Mouse (Mus musculus) heart, embryonic 10.5 days (tissue): ENCODE data around the gene Anxa11. TPM values are rescaled to one million over a fixed set of nuclear protein-coding genes. Genes with fewer than 3 reads are reported as not detected.
"Not testable (repeated sequence)": the region's sequence is repeated elsewhere in the genome, so short reads cannot be mapped to it uniquely, and the experiment has no call there.

Experiments
- DNase-seq: peaks from one replicate; pipeline ENCODE4 v3.0.0-alpha.2; 2017; ENCODE audit warnings: low spot score
- H3K27ac ChIP-seq: fragments of 300-500 bp; sonication (generic); 2 replicates; pipeline ENCODE4 v1.5.1; 2016; ENCODE audit warnings: mild to moderate bottlenecking
- H3K27me3 ChIP-seq: fragments of 300-500 bp; sonication (generic); 2 replicates; pipeline ENCODE4 v1.6.1; 2016; ENCODE audit warnings: mild to moderate bottlenecking; ENCODE audit not compliant: poor library complexity, insufficient read depth, severe bottlenecking
- H3K36me3 ChIP-seq: fragments of 300-500 bp; sonication (generic); 2 replicates; pipeline ENCODE4 v1.6.1; 2016; ENCODE audit warnings: mild to moderate bottlenecking, moderate library complexity
- H3K4me1 ChIP-seq: fragments of 300-500 bp; sonication (generic); 2 replicates; pipeline ENCODE4 v1.6.1; 2016; ENCODE audit warnings: mild to moderate bottlenecking
- H3K4me3 ChIP-seq: fragments of 300-500 bp; sonication (generic); 2 replicates; pipeline ENCODE4 v1.5.1; 2016; ENCODE audit warnings: mild to moderate bottlenecking, moderate library complexity
- H3K9me3 ChIP-seq: fragments of 300-500 bp; sonication (generic); 2 replicates; pipeline ENCODE4 v1.6.1; 2016; ENCODE audit warnings: mild to moderate bottlenecking, moderate library complexity
- WGBS: fragments of 180-500 bp; shearing (Covaris S2); methylation state at CpG from one replicate; pipeline ENCODE4 v1.1.7; 2016; 5-methylcytosine and 5-hydroxymethylcytosine counted together
- polyA plus RNA-seq: library from polyadenylated mRNA; unstranded; fragments of >200 nt; fragmentation: Nextera tagmentation; extraction: Ambion mirVana; gene quantifications from 2 replicates; pipeline ENCODE4 v1.2.1, GENCODE M21; 2016

Anxa11 gene
- 10.9 and 17.7 TPM in 2 replicates for polyA plus RNA-seq

DNA sequence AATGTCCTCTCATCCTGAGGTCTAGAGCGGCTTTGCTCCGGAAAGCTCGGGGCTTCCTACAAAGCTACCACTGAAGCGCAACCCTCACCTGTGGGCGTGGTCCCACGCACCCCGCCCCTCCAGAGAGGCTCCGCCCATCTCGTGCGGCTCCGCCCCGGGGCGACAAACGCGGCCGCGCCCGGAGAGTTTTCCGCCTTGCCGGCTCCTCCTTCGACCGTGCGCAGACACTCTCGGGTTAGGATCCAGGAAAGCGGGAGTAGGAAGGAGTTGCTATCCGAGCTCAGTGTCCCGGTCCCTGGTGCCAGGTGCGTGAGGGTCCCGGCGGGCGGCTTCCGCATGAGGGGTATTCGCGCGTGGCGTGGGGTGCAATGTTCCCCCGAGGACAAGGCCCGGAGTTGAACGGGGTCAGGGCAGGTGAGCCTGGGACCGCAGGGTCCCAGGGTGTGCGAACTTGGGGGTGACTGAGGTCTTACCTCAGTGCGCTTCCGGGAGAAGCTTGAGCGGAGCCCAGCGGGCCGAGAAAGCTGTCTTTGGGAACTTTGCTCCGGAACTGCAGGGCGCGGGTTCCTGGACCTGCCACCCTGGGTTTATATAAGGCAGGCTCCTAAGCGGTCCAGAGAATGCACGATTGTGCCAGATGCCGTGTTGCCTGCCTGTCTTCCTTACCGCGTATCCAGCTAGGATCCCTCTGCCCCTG is at the start of gene Anxa11:
Gene Anxa11, plus strand, starts transcription at position 166 of the 697 bp plus-strand sequence.
- Histone ChIP-seq H3K9me3 (no peaks in the 10 kb centered on the region), H3K4me1 (peaks cover 23% of the 10 kb centered on the region), H3K36me3 (no peaks in the 10 kb centered on the region), H3K27ac (peak within 1 kb of the TSS; percentile 85), H3K4me3 (peak within 1 kb of the TSS; percentile 76), H3K27me3 (peaks cover 34% of the 10 kb centered on the region)
- peak; percentile 88 for DNase-seq
- under 1% methylated on average over 54 of the region's 54 CpGs for WGBS

DNA sequence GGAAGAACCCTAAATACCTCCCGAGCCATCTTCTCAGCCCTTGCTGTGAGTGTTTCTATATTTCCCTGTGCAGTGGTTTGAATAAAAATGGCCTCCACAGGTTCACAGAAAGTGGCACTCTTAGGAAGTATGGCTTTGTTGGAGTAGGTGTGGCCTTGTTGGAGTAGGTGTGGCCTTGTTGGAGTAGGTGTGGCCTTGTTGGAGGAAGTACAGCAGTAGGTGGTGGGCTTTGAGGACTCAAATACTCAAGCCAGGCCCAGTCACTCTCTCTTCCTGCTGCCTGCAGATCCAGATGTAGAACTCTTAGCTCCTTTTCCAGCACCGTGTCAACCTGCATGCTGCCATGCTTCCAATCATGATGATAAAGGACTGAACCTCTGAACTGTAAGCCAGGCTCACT is 47.6 kb upstream of the Anxa11 start:
- Histone ChIP-seq H3K4me3 (no peak overlapping the region), H3K27me3 (peaks cover 4% of the 10 kb centered on the region; the same call in 1 of the 2 replicates), H3K4me1 (peaks cover 14% of the 10 kb centered on the region), H3K36me3 (0 out of 2 replicates have a peak, but pooled peaks cover 3% of the 10 kb centered on the region), H3K9me3 (no peaks in the 10 kb centered on the region), H3K27ac (no peak overlapping the region)
- no peak for DNase-seq
- 81% methylated on average over 2 of the region's 2 CpGs for WGBS

DNA sequence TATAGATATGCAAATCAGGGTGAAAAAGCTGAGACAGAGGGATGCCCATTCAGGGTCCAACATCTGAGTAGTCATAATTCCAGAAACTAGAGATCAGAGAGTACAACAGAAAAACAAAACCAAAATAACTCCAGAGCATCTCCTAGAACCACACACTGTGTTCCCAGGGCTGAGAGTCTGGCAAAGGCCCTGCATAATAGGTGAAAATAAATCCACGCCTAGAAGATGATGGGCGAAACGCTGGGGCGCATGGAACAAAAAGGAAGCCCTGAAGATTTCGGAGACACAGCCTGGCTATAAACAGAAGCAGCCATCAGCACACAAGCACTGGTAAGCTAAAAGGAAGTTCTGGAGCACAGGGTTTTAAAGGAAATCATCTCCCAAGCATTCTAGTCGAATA is 46.9 kb upstream of the Anxa11 start:
- peaks cover 17% of the 10 kb centered on the region for H3K4me1 ChIP-seq
- 75% methylated on average over 6 of the region's 6 CpGs for WGBS
- H3K9me3 ChIP-seq: no peaks in the 10 kb centered on the region
- DNase-seq: no peak
- H3K27ac ChIP-seq: peak overlapping the region; percentile 29; the same call in 1 of the 2 replicates
- 0 out of 2 replicates have a peak, but pooled peaks cover 3% of the 10 kb centered on the region for H3K36me3 ChIP-seq
- no peak overlapping the region for H3K4me3 ChIP-seq
- peaks cover 8% of the 10 kb centered on the region; the same call in 1 of the 2 replicates for H3K27me3 ChIP-seq

DNA sequence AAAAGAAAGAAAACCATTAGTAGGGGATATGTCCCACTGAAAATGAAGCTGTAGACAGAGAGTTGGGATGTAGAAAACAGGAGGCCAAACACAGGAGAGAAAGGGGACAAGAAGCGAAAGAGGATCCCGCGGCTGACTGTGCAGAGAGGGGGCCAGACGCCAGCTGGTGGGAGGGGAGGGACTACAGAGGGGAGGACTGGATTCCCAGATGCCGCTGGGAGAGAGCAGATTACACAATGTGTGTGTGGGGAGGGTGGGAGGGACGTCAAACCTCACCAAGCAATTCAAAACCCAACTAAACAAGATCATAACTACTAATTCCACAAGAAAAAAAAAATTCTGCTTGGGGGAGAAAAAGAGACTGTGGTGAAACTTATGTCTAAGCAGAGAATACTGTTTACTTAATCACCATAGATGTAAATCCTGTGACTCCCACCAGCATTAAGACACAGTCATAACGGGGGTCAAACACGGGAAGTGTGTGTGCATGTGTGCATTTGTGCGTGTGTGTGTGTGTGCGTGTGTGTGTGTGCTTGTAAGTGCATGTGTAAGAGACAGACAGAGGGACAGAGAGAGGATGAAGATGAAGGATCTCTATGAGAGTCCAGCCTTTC is 46.3 kb upstream of the Anxa11 start:
- Histone ChIP-seq H3K27me3 (peaks cover 8% of the 10 kb centered on the region; the same call in 1 of the 2 replicates), H3K4me3 (no peak overlapping the region), H3K27ac (no peak overlapping the region), H3K36me3 (0 out of 2 replicates have a peak, but pooled peaks cover 3% of the 10 kb centered on the region), H3K4me1 (peaks cover 20% of the 10 kb centered on the region), H3K9me3 (no peaks in the 10 kb centered on the region)
- WGBS: 29% methylated on average over 10 of the region's 10 CpGs
- DNase-seq: no peak

DNA sequence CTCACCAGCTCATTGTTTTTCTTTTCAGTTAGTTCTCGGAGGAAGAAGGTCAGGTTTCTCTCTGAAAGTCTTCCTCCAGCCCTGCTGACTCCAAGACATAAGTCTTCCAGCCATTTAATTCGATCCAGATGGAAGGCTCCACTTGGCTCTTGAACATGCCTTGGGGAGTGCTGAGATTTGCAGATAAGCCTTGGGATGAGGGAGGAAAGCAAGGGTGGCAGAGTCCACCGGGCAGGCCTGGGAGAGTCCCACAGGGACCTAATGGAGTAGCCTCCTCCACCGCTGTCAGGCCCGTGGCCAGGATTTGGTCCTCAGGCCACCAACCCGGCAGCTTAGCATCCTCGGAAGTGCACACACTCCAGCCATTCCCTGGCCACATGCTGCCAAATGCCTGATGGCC is 45.3 kb upstream of the Anxa11 start:
- WGBS: 70% methylated on average over 7 of the region's 7 CpGs
- no peak for DNase-seq
- no peak overlapping the region for H3K27ac ChIP-seq
- peaks cover 20% of the 10 kb centered on the region for H3K4me1 ChIP-seq
- no peak overlapping the region for H3K4me3 ChIP-seq
- H3K27me3 ChIP-seq: peaks cover 8% of the 10 kb centered on the region; the same call in 1 of the 2 replicates
- 0 out of 2 replicates have a peak, but pooled peaks cover 3% of the 10 kb centered on the region for H3K36me3 ChIP-seq
- H3K9me3 ChIP-seq: no peaks in the 10 kb centered on the region

DNA sequence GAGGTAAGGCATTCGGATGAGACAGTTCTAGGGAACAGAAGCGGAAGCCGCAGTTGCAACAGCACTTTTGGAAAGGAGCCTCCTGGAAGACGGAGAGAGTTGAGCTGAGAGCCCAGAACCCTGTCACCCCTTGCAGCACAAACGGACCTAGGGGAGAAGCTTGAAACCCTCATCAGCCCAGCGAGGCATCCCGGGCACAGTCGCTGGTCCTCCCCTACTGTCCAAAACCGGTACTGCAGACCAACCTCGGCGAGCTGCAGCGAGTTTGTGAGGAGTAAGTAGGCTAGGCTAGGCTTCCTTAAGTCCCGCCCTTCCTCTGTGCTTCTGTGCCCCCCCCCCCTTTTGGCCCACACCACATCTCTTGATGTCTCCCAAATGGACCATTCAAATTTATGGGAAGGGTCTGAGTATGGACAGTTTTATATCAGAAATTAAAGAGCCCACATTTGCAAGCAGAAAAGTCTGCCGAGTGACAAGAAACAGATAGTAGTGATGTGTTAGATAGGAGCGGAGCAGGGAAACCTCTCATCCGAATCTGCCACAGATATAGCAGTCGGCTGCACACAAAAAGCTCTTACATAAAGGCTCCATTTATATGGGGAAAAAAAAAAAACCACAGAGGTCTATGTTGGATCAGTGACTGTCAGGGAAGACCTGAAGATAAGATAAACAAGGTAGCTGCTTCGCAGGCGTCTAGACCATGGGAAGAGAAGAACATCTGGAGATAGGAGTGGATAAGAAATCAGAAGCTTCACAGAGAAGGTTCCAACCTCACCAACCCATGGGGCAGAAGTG is 41.6 kb upstream of the Anxa11 start:
- peak; percentile 92 for DNase-seq
- no peaks in the 10 kb centered on the region for H3K36me3 ChIP-seq
- H3K4me3 ChIP-seq: no peak overlapping the region
- peaks cover 8% of the 10 kb centered on the region; the same call in 1 of the 2 replicates for H3K27me3 ChIP-seq
- no peaks in the 10 kb centered on the region for H3K9me3 ChIP-seq
- H3K4me1 ChIP-seq: peaks cover 27% of the 10 kb centered on the region
- no peak overlapping the region for H3K27ac ChIP-seq
- WGBS: 11% methylated on average over 19 of the region's 19 CpGs

DNA sequence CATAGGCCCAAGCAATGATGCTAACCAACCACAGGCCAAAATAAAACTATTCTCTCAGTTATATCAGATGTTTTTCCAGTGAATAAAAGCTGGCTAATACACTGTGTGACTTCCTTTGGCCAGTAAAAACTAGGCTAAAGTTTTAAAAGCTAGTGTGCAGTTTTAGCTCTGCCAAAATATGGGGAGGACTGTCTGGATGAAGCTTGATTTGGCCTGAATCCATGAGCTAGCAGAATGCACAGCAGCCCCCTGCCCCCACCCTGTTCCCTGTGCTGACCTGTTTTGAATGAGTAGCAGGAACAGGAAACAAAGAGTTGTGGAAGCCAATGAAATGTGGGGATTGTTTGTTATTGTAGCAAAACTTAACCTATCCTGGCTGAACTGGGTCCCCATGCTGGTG is 39.4 kb upstream of the Anxa11 start:
- Histone ChIP-seq H3K9me3 (no peaks in the 10 kb centered on the region), H3K4me1 (peaks cover 21% of the 10 kb centered on the region), H3K27me3 (peaks cover 8% of the 10 kb centered on the region; the same call in 1 of the 2 replicates), H3K4me3 (no peak overlapping the region), H3K27ac (no peak overlapping the region), H3K36me3 (no peaks in the 10 kb centered on the region)
- DNase-seq: no peak

DNA sequence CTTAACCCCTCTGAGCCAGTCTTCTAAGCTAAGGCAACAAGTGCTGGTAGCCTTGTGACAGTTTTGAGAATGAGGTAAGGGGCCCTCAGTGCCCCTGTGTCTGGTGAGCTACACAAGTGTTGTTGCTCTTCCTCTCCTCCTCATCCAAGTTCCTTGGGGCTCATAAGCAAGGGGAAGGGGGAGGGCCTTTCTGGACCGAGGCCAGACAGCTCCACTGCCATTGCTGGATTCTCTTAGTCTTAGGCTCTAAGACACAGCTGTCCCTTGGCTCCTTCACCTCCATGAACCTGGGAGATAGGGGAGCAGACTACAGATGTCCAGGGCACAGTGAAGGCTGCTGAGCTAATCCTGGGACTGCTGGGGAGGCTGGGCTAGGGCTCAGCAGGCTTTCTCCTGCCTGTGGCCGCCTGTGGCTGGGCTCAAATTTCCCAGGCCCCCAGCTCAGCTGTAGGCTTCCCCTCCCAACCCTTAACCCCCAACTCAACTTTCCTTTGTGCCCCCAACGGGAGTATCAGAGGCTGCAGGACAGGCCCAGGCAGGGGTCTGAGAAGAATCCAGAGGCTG is 38.6 kb upstream of the Anxa11 start:
- no peaks in the 10 kb centered on the region for H3K9me3 ChIP-seq
- WGBS: 44% methylated on average over 3 of the region's 3 CpGs
- 0 out of 2 replicates have a peak overlapping the region, but pooled peaks have one; percentile 19 for H3K27ac ChIP-seq
- peaks cover 8% of the 10 kb centered on the region; the same call in 1 of the 2 replicates for H3K27me3 ChIP-seq
- H3K4me3 ChIP-seq: no peak overlapping the region
- H3K4me1 ChIP-seq: peaks cover 21% of the 10 kb centered on the region
- no peak for DNase-seq
- no peaks in the 10 kb centered on the region for H3K36me3 ChIP-seq

DNA sequence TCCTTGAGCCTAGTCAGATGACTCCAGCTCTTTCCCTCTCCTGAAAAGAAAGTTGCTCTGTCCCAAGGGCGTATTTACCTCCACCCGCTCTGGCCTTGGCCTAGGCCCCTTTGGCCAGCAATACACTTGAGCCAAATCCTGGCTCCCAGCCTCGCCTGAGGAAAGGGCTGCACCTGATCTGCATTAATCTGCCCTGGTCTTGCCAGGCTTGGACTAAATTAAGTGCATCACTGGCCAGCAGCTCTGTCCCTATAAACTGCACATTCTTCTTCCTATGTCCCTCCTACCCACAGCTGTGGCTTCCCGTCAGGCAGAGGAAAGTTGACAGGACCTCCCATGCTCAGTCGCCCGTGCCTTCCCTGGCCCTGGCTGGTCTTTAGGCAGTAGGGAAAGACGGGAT is 36.1 kb upstream of the Anxa11 start:
- no peaks in the 10 kb centered on the region for H3K27me3 ChIP-seq
- DNase-seq: no peak
- no peak overlapping the region for H3K4me3 ChIP-seq
- no peaks in the 10 kb centered on the region for H3K36me3 ChIP-seq
- H3K4me1 ChIP-seq: peaks cover 14% of the 10 kb centered on the region; the same call in 1 of the 2 replicates
- no peak overlapping the region for H3K27ac ChIP-seq
- no peaks in the 10 kb centered on the region for H3K9me3 ChIP-seq
- 68% methylated on average over 7 of the region's 7 CpGs for WGBS

DNA sequence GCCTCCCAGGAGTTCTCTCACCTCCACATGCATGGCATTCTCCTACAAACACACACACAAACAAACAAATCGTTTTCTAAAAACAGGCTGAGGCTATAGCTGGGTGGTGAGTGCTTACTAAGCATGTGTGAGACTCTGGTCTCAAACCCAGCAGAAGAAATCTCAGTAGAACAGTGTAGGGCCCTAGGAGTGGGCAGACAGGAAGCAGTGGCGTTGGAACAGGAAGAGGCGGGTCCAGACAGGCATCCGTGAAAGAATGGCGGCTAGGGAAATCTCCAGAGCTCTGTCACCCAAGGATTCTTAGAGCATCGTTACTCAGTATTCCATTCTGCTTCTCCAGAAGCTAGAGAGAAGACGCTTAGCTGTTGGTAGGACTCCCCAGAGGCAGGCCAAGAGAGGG is 35.4 kb upstream of the Anxa11 start:
- H3K9me3 ChIP-seq: no peaks in the 10 kb centered on the region
- no peak overlapping the region for H3K4me3 ChIP-seq
- H3K27ac ChIP-seq: no peak overlapping the region
- no peak for DNase-seq
- H3K36me3 ChIP-seq: no peaks in the 10 kb centered on the region
- H3K27me3 ChIP-seq: no peaks in the 10 kb centered on the region
- 84% methylated on average over 7 of the region's 7 CpGs for WGBS
- H3K4me1 ChIP-seq: peaks cover 14% of the 10 kb centered on the region; the same call in 1 of the 2 replicates

DNA sequence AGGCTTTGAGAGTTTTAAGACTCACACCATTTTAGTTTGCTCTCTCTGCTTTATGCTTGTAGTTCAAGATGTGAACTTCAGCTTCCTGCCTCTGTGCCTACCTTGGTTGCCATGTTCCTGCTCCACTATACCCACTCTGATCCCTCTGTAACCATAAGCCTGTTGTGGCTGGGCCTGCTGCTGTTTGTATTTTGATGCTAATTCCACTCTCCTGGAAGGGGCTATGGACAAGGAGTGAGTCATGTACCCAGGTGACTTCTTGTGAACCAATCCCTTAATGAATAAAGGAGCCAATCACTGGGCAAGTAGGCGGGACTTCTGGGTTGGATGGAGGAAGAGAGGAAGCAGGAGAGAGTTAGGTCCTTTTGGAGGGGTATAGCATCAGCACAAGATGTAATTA is 30.9 kb upstream of the Anxa11 start:
- H3K9me3 ChIP-seq, H3K4me1 ChIP-seq, H3K4me3 ChIP-seq, H3K27ac ChIP-seq, H3K36me3 ChIP-seq, H3K27me3 ChIP-seq, DNase-seq: not testable (repeated sequence)
- 55% methylated on average over 1 of the region's 1 CpGs for WGBS

DNA sequence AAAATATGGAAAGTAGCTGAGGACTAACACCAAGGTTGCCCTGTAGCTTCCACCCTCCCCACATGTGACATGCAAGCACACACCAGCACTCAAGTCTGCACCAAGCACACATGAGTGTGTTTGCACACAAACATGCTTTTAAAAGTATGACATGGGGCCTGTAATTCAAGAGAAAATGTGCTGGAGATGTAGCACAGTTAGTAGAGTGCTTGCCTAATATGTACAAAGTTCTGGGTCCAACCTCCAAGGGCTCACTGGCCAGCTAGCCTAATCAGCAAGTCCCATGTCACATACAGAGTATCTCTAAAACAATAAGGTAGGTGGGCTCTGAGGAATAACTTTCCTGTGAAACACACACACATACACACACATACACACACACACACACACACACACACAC is 27.8 kb upstream of the Anxa11 start:
- H3K4me1 ChIP-seq: peaks cover 5% of the 10 kb centered on the region; the same call in 1 of the 2 replicates
- DNase-seq: no peak
- no peaks in the 10 kb centered on the region for H3K36me3 ChIP-seq
- H3K4me3 ChIP-seq: no peak overlapping the region
- no peak overlapping the region for H3K27ac ChIP-seq
- no peaks in the 10 kb centered on the region for H3K9me3 ChIP-seq
- H3K27me3 ChIP-seq: no peaks in the 10 kb centered on the region
